Mouse (Mus musculus): ENCODE measurements around the gene Gm10024.
"Not testable (repeated sequence)": the region's sequence is repeated elsewhere in the genome, so short reads cannot be mapped to it uniquely, and the experiment has no call there.

The Gm10024 gene

DNA sequence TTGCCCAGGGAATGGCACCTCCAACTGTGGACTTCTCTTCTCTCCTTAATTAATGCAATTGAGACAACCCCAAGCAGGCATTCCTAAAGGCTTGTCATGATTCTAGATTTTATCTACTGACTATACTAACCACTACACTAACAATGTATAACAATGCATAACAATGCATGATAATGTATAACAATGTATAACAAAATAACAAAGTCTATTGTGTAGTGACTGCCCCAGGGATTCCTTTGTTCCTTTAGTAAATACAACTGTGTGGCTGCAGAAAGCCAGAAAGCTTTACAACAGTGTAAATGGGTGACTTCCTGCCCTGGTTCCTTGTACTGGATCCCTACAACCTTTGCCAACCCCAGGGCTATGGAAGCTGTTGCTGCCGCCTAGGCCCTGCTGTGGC lies 24.7 kb downstream of the Gm10024 start:
- no peak for DNase-seq

DNA sequence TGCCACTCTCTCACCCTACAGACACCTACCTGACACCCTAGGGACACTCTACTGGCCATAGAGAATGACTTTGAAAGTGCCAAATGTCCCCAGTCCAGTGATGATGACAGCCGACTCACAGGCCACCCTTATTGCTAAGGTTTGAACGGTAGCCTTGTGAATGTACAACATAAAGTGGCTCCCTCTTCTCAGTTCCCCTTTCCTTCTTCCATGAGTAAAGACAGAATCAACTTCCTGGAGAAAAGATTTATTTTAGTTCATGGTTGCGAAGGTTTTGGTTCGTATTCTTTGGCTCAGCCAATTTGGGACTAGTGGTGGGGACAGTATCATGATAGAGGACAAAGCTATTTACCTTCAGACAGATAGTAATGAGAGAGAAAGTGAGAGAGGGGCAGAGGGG lies 27.7 kb downstream of the Gm10024 start:
- no peak for DNase-seq

DNA sequence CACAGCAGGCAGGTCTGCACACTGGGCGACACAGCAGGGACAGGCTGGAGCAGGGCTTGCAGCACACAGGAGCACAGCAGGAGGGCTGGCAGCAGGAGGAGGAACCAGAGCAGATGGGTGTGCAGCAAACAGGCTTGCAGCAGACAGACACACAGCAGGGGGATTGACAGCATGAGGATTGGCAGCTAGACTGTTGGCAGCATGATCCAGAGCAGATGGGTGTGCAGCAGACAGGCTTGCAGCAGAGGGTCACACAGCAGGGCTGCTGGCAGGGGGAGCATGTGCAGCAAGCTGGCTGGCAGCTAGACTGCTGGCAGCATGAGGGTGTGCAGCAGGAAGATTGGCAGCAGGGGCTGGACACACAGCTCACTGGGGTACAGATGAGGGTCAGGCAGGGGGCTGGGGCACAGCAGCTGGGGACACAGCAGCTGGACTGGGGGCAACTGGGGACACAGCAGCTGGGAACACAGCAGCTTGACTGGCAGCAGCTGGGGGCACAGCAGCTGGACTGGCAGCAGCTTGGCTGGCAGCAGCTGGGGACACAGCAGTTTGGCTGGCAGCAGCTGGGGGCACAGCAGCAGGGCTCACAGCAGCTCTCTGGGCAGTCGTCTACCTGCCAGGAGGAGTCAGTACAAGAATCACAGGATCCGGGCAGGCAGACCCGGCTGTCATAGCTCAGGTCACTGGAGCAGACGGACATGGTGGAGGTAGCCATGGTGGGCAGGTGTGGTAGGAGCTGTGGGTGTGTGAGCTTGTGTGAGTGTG lies 30.8 kb downstream of the Gm10024 start, which contains the start of gene Gm18596:
Gene Gm18596 (minus strand): TSS at position 715 of the 765 bp plus-strand sequence.
- DNase-seq = not testable (repeated sequence)

DNA sequence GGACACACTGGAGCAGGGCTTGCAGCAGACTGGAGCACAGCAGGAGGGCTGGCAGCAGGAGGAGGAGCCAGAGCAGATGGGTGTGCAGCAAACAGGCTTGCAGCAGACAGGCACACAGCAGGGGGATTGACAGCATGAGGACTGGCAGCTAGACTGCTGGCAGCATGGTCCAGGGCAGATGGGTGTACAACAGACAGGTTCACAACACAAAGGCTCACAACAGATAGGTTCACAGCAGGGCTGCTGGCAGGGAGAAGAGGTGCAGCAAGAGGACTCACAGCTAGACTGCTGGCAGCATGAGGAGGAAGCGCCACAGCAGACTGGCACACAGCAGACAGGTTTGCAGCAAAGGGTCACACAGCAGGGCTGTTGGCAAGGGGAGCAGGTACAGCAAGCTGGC lies 39.4 kb downstream of the Gm10024 start:
- DNase-seq = not testable (repeated sequence)

- DNase-seq = not testable (repeated sequence)
Observed at GRCm38 (mm10) chr10:77751254-77751653, 40.0 kb downstream of the Gm10024 start, which contains the start of gene Gm9736. Gm9736 (minus strand) TSS chr10:77751354.

- DNase-seq = not testable (repeated sequence)
Observed at GRCm38 (mm10) chr10:77752312-77752711, 41.1 kb downstream of the Gm10024 start.

- DNase-seq = no peak
Observed at GRCm38 (mm10) chr10:77753448-77753847, 42.2 kb downstream of the Gm10024 start.

DNA sequence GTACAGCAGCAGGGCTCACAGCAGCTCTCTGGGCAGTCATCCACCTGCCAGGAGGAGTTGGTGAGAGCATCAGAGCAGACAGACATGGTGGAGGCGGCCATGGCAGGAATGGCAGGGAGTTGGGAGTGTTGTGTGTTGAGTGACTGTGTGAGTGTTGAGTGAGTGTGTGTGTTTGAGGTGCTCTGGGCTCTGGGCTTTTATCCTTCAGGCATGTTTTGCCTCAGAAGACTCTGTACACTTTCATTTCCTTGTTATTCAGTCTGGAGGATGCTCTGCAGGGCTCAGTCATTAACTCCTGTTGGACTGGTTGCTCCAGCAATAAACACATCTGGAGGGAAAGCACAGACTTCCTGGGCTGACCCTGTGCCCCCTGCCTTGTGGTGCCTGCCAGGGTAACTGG lies 48.3 kb downstream of the Gm10024 start, which contains the start of gene Gm3233:
Gene Gm3233 (minus strand): TSS at position 101 of the 400 bp plus-strand sequence.
- DNase-seq = not testable (repeated sequence)

All from kidney, postnatal 10 days (tissue).